Mouse (Mus musculus): Measurements from ENCODE around the gene Tmpo. TPM values are rescaled to one million over a fixed set of nuclear protein-coding genes. Genes with fewer than 3 reads are reported as not detected.

The Tmpo gene
- polyA plus RNA-seq, 1 experiment from 2014 or later, result 185 TPM

DNA sequence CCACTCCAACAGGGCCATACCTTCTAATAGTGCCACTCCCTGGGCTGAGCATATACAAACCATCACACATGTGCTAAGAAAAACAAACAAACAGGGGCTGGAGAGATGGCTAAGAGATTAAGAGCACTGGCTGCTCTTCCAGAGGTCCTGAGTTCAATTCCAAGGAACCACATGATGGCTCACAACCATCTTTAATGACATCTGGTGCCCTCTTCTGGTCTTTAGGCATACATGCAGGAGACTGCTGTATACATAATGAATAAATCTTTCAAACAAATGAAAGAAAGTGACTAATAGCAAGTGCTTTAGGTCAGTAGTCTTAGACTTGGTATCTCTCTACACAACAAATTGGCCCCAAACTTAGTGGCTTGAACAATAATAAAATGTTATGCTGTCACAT, 26.2 kb upstream of the Tmpo start:
- no peak for ATAC-seq (ENCODE audit: low read depth)
- H3K27me3 ChIP-seq (replicated peaks; ENCODE audit: control insufficient read depth, insufficient read depth, low read length), result no peaks in the 10 kb centered on the region
- no peak overlapping the region for H3K4me3 ChIP-seq (ENCODE audit: low read depth, low read length)
- no peak overlapping the region for H3K9ac ChIP-seq (ENCODE audit: low read depth, low read length)
- no peaks in the 10 kb centered on the region for H3K36me3 ChIP-seq (ENCODE audit: control insufficient read depth, insufficient read depth, low read length)
- H3K9me3 ChIP-seq (ENCODE audit: control insufficient read depth, low read length), result no peaks in the 10 kb centered on the region
- H3K27ac ChIP-seq (replicated peaks; ENCODE audit: low read depth, low read length), result no peak overlapping the region
- peaks cover 12% of the 10 kb centered on the region for H3K4me1 ChIP-seq (ENCODE audit: control insufficient read depth, insufficient read depth, low read length)
- no peak overlapping the region for H3K4me2 ChIP-seq (ENCODE audit: low read depth, low read length)
- DNase-seq (ENCODE audit: low spot score), result no peak

DNA sequence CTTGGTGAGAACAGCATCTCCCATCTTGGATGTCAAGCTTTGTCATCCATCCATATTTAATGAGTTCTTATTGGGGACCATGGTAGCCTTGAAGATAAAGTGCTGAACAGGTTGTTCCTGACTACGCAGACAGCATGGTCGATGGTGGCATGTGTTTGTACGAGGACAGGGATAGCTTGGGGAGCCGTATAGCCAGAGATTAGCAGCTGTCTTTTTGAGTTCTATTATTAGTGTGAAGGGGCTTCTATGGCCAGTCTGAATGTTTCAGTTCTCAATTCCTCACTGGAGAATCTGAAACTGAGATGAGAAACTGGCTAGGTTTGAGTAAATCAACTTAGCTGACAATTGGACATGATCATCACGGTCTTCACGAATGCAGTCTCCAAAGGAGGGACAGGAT, 24.5 kb upstream of the Tmpo start:
- no peak overlapping the region for H3K4me3 ChIP-seq (ENCODE audit: low read depth, low read length)
- no peak overlapping the region for H3K9ac ChIP-seq (ENCODE audit: low read depth, low read length)
- H3K9me3 ChIP-seq (ENCODE audit: control insufficient read depth, low read length), result no peaks in the 10 kb centered on the region
- H3K27ac ChIP-seq (replicated peaks; ENCODE audit: low read depth, low read length), result no peak overlapping the region
- no peak overlapping the region for H3K4me2 ChIP-seq (ENCODE audit: low read depth, low read length)
- DNase-seq (ENCODE audit: low spot score) (no peak), ATAC-seq (ENCODE audit: low read depth) (no peak)
- H3K27me3 ChIP-seq (replicated peaks; ENCODE audit: control insufficient read depth, insufficient read depth, low read length), result no peaks in the 10 kb centered on the region
- no peaks in the 10 kb centered on the region for H3K36me3 ChIP-seq (ENCODE audit: control insufficient read depth, insufficient read depth, low read length)
- H3K4me1 ChIP-seq (ENCODE audit: control insufficient read depth, insufficient read depth, low read length), result peaks cover 12% of the 10 kb centered on the region
- 88% methylated on average over 6 of the region's 6 CpGs for WGBS

DNA sequence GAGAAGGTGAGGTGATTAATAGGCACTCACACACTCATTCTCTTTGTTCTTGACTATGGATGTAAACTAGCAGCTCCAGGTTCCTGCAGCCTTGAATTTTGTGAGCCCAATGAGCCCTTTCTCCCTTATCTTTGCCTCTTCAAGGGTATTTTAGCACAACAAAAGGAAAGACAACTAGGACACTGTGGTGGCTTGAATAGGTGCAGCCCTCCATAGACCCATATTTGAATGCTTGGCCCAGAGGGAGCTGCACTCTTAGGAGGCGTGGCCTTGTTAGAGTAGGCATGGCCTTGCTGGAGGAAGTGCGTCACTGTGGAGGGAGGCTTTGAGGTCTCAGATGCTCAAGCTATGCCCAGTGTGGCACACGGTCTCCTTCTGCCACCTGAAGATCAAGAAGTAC, 19.5 kb upstream of the Tmpo start:
- Histone ChIP-seq H3K4me3 (ENCODE audit: low read depth, low read length) (no peak overlapping the region), H3K27ac (replicated peaks; ENCODE audit: low read depth, low read length) (no peak overlapping the region), H3K9ac (ENCODE audit: low read depth, low read length) (no peak overlapping the region), H3K9me3 (ENCODE audit: control insufficient read depth, low read length) (0 out of 2 replicates have a peak, but pooled peaks cover 5% of the 10 kb centered on the region), H3K4me2 (ENCODE audit: low read depth, low read length) (no peak overlapping the region), H3K4me1 (ENCODE audit: control insufficient read depth, insufficient read depth, low read length) (peaks cover 6% of the 10 kb centered on the region; the same call in 1 of the 2 replicates), H3K27me3 (replicated peaks; ENCODE audit: control insufficient read depth, insufficient read depth, low read length) (no peaks in the 10 kb centered on the region), H3K36me3 (ENCODE audit: control insufficient read depth, insufficient read depth, low read length) (no peaks in the 10 kb centered on the region)
- ATAC-seq (ENCODE audit: low read depth) (no peak), DNase-seq (ENCODE audit: low spot score) (no peak)
- WGBS, result 98% methylated on average over 3 of the region's 3 CpGs

DNA sequence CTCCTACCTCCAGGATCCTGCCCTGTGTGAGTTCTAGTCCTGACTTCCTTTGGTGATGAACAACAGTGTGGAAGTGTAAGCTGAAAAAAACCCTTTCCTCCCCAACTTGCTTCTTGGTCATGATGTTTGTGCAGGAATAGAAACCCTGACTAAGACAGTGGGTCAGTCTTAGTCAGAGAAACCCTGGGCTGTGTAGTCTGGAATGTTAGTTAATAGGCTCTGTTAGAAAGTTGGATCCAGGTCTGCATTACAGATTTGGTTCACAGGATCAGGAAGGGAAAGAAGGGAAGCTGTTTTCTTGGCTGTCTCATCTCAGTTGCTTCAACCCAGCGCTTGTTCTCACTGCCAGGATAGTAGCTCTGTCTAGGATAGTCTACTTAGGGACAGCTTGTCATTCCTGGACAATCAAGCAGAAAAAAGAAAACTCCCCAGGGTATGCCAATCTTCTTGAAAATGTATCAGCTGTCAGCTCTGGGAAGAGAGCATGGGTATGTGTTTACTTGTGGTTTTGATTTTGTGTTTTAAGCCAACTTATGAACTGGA, 18.2 kb upstream of the Tmpo start:
- Histone ChIP-seq H3K4me3 (ENCODE audit: low read depth, low read length) (no peak overlapping the region), H3K4me2 (ENCODE audit: low read depth, low read length) (no peak overlapping the region), H3K4me1 (ENCODE audit: control insufficient read depth, insufficient read depth, low read length) (peaks cover 6% of the 10 kb centered on the region; the same call in 1 of the 2 replicates), H3K36me3 (ENCODE audit: control insufficient read depth, insufficient read depth, low read length) (no peaks in the 10 kb centered on the region), H3K27me3 (replicated peaks; ENCODE audit: control insufficient read depth, insufficient read depth, low read length) (no peaks in the 10 kb centered on the region), H3K9ac (ENCODE audit: low read depth, low read length) (no peak overlapping the region), H3K9me3 (ENCODE audit: control insufficient read depth, low read length) (0 out of 2 replicates have a peak, but pooled peaks cover 5% of the 10 kb centered on the region), H3K27ac (replicated peaks; ENCODE audit: low read depth, low read length) (no peak overlapping the region; the same call in 1 of the 2 replicates)
- ATAC-seq (ENCODE audit: low read depth) (peak; percentile 57), DNase-seq (ENCODE audit: low spot score) (peak; percentile 84)
- WGBS, result 30% methylated on average over 1 of the region's 1 CpGs

DNA sequence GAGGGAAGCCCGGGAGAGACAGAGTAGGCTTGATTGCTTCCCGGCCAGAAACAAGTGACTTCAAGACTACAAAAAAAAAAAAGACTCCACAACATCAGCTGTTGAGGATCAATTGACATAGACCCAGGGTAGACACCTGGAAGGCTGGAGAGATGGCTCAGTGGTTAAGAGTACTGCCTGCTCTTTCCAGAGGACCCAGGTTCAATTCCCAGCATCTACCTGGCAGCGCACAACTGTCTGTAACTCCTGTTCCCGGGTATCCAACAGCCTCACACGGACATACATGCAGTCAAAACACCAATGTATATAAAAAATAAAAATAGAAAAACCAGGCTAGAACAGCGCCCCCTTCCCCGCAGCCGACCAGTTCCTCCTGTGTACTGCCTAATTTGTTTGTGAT, 16.6 kb upstream of the Tmpo start:
- Histone ChIP-seq H3K27me3 (replicated peaks; ENCODE audit: control insufficient read depth, insufficient read depth, low read length) (no peaks in the 10 kb centered on the region), H3K4me1 (ENCODE audit: control insufficient read depth, insufficient read depth, low read length) (peaks cover 6% of the 10 kb centered on the region; the same call in 1 of the 2 replicates), H3K36me3 (ENCODE audit: control insufficient read depth, insufficient read depth, low read length) (no peaks in the 10 kb centered on the region), H3K4me2 (ENCODE audit: low read depth, low read length) (no peak overlapping the region), H3K4me3 (ENCODE audit: low read depth, low read length) (no peak overlapping the region), H3K9me3 (ENCODE audit: control insufficient read depth, low read length) (0 out of 2 replicates have a peak, but pooled peaks cover 5% of the 10 kb centered on the region), H3K9ac (ENCODE audit: low read depth, low read length) (no peak overlapping the region), H3K27ac (replicated peaks; ENCODE audit: low read depth, low read length) (no peak overlapping the region)
- ATAC-seq (ENCODE audit: low read depth), result no peak
- 88% methylated on average over 8 of the region's 8 CpGs for WGBS
- DNase-seq (ENCODE audit: low spot score), result no peak

DNA sequence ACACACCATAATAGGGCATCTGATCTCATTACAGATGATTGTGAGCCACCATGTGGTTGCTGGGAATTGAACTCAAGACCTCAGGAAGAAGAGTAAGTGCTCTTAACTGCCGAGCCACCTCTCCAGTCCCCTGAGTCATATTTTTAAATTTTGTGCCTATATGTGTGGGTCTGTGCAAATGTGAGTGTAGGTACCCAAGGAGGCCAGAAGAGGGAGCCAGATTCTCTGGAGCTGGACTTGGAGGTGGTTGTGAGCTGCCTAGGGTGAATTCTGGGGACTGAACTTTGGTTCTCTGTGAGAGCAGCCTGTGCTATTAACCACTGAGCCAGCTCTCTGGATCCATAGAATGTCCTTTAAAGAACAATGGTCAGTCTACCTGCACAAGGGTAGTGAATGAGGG, 15.7 kb upstream of the Tmpo start:
- DNase-seq (ENCODE audit: low spot score), result no peak
- ATAC-seq (ENCODE audit: low read depth), result no peak
- peaks cover 6% of the 10 kb centered on the region; the same call in 1 of the 2 replicates for H3K4me1 ChIP-seq (ENCODE audit: control insufficient read depth, insufficient read depth, low read length)
- H3K27ac ChIP-seq (replicated peaks; ENCODE audit: low read depth, low read length), result no peak overlapping the region
- no peaks in the 10 kb centered on the region for H3K27me3 ChIP-seq (replicated peaks; ENCODE audit: control insufficient read depth, insufficient read depth, low read length)
- H3K4me2 ChIP-seq (ENCODE audit: low read depth, low read length), result no peak overlapping the region
- 0 out of 2 replicates have a peak, but pooled peaks cover 5% of the 10 kb centered on the region for H3K9me3 ChIP-seq (ENCODE audit: control insufficient read depth, low read length)
- H3K36me3 ChIP-seq (ENCODE audit: control insufficient read depth, insufficient read depth, low read length), result no peaks in the 10 kb centered on the region
- 93% methylated on average over 1 of the region's 1 CpGs for WGBS
- no peak overlapping the region for H3K9ac ChIP-seq (ENCODE audit: low read depth, low read length)
- no peak overlapping the region for H3K4me3 ChIP-seq (ENCODE audit: low read depth, low read length)

DNA sequence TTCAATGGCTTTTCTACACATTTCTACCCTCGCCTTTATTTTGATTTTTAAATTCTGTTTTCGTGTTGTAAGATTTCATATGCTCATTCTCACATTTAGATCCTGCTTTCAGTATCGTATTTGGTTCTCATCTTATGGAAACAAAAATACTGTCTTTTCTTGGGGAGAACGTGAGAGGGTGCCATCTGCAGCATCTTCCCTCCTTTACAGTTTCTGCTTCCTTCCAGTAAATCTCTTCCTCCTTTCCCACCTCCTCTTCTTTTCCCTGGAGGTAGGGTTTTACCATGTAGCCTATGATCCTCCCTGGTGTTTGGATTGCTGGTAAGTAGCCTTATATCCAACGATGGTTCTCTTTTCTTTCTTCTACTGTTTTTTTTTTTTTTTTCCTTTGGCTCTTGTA, 14.6 kb upstream of the Tmpo start:
- WGBS, result 82% methylated on average over 5 of the region's 5 CpGs
- no peak for DNase-seq (ENCODE audit: low spot score)
- no peak overlapping the region for H3K4me3 ChIP-seq (ENCODE audit: low read depth, low read length)
- ATAC-seq (ENCODE audit: low read depth), result no peak
- no peak overlapping the region for H3K27ac ChIP-seq (replicated peaks; ENCODE audit: low read depth, low read length)
- no peak overlapping the region for H3K9ac ChIP-seq (ENCODE audit: low read depth, low read length)
- no peaks in the 10 kb centered on the region for H3K27me3 ChIP-seq (replicated peaks; ENCODE audit: control insufficient read depth, insufficient read depth, low read length)
- H3K36me3 ChIP-seq (ENCODE audit: control insufficient read depth, insufficient read depth, low read length), result no peaks in the 10 kb centered on the region
- H3K4me2 ChIP-seq (ENCODE audit: low read depth, low read length), result no peak overlapping the region
- H3K9me3 ChIP-seq (ENCODE audit: control insufficient read depth, low read length), result 0 out of 2 replicates have a peak, but pooled peaks cover 5% of the 10 kb centered on the region
- peaks cover 6% of the 10 kb centered on the region; the same call in 1 of the 2 replicates for H3K4me1 ChIP-seq (ENCODE audit: control insufficient read depth, insufficient read depth, low read length)

DNA sequence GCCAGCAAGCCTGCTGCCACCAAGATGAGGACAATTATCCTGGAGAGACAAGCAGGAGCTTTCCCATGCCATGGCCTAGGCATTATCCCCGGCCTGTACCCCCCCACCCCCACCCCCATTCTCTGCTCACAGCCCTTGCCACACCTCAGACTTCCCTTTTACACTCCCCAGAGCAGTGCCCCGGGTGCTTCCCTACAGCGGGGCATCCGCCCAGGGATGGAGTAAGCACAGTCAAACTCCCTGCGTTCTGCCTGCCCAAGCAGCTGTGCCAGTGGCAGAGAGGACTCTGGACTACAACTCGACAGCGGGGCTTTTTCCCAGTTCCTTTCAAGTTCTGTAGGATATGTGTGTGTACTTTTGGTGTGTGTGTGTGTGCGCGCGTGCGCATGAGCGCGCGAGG, 14.0 kb upstream of the Tmpo start:
- WGBS, result 87% methylated on average over 14 of the region's 14 CpGs
- no peak for DNase-seq (ENCODE audit: low spot score)
- H3K9ac ChIP-seq (ENCODE audit: low read depth, low read length), result no peak overlapping the region
- no peaks in the 10 kb centered on the region for H3K36me3 ChIP-seq (ENCODE audit: control insufficient read depth, insufficient read depth, low read length)
- 0 out of 2 replicates have a peak, but pooled peaks cover 5% of the 10 kb centered on the region for H3K9me3 ChIP-seq (ENCODE audit: control insufficient read depth, low read length)
- ATAC-seq (ENCODE audit: low read depth), result no peak
- H3K4me3 ChIP-seq (ENCODE audit: low read depth, low read length), result no peak overlapping the region
- no peaks in the 10 kb centered on the region for H3K27me3 ChIP-seq (replicated peaks; ENCODE audit: control insufficient read depth, insufficient read depth, low read length)
- H3K27ac ChIP-seq (replicated peaks; ENCODE audit: low read depth, low read length), result no peak overlapping the region
- H3K4me2 ChIP-seq (ENCODE audit: low read depth, low read length), result no peak overlapping the region
- peaks cover 6% of the 10 kb centered on the region; the same call in 1 of the 2 replicates for H3K4me1 ChIP-seq (ENCODE audit: control insufficient read depth, insufficient read depth, low read length)

DNA sequence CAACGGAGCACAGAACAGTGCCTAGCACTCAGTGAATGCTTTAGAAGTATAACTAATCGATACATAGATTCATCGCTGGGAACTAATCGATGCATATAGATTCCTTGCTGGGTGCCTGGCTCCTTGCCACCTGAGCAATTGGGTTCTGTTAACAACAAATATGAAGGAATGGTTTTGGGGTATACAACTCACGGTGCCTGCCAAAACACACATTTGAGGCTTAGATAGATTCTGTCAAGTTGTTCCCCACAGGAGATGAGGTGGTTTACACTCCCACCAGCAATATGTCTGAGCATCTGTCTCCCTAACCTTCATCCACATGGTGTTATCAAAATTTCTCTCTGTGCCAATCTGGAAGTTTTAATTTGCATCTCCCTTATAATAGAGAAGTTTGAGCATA, 10.7 kb upstream of the Tmpo start:
- DNase-seq (ENCODE audit: low spot score), result no peak
- H3K4me1 ChIP-seq (ENCODE audit: control insufficient read depth, insufficient read depth, low read length), result 0 out of 2 replicates have a peak, but pooled peaks cover 6% of the 10 kb centered on the region

More for the DNA sequence above, 10.7 kb upstream of the Tmpo start:
- H3K9me3 ChIP-seq (ENCODE audit: control insufficient read depth, low read length), result 0 out of 2 replicates have a peak, but pooled peaks cover 5% of the 10 kb centered on the region
- H3K27ac ChIP-seq (replicated peaks; ENCODE audit: low read depth, low read length), result no peak overlapping the region
- no peaks in the 10 kb centered on the region for H3K36me3 ChIP-seq (ENCODE audit: control insufficient read depth, insufficient read depth, low read length)
- H3K9ac ChIP-seq (ENCODE audit: low read depth, low read length), result no peak overlapping the region
- H3K4me3 ChIP-seq (ENCODE audit: low read depth, low read length), result no peak overlapping the region
- no peaks in the 10 kb centered on the region for H3K27me3 ChIP-seq (replicated peaks; ENCODE audit: control insufficient read depth, insufficient read depth, low read length)
- H3K4me2 ChIP-seq (ENCODE audit: low read depth, low read length), result no peak overlapping the region
- no peak for ATAC-seq (ENCODE audit: low read depth)
- 81% methylated on average over 5 of the region's 5 CpGs for WGBS
